Mouse (Mus musculus): ENCODE results near the gene Ptbp1.
"Not testable (repeated sequence)": the region's sequence is repeated elsewhere in the genome, so short reads cannot be mapped to it uniquely, and the experiment has no call there.

The Ptbp1 gene

GRCm38 (mm10) chr10:79881981-79882380 is 27.8 kb downstream of the Ptbp1 start:
- no peak for DNase-seq (ENCODE audit: low read depth in 1 of 2, low spot score in 2 of 2)

- peak; percentile 46 to 67 for DNase-seq (ENCODE audit: low read depth in 1 of 2, low spot score in 2 of 2)
Measured at GRCm38 (mm10) chr10:79883297-79884084, 29.3 kb downstream of the Ptbp1 start.

- no peak for DNase-seq (ENCODE audit: low read depth in 1 of 2, low spot score in 2 of 2)
Measured at GRCm38 (mm10) chr10:79884446-79884845, 30.2 kb downstream of the Ptbp1 start.

GRCm38 (mm10) chr10:79884938-79885337 is 30.7 kb downstream of the Ptbp1 start:
- DNase-seq (ENCODE audit: low read depth in 1 of 2, low spot score in 2 of 2): not testable (repeated sequence)

GRCm38 (mm10) chr10:79886054-79886453 is 31.8 kb downstream of the Ptbp1 start, which contains the start of gene Elane:
TSS of gene Elane (plus strand) at chr10:79886247.
- DNase-seq (ENCODE audit: low read depth in 1 of 2, low spot score in 2 of 2): no peak

- no peak for DNase-seq (ENCODE audit: low read depth in 1 of 2, low spot score in 2 of 2)
Measured at GRCm38 (mm10) chr10:79886611-79887010, 32.4 kb downstream of the Ptbp1 start.

GRCm38 (mm10) chr10:79889386-79889785 is 35.2 kb downstream of the Ptbp1 start:
- DNase-seq (ENCODE audit: low read depth in 1 of 2, low spot score in 2 of 2): no peak

GRCm38 (mm10) chr10:79890670-79891069 is 36.4 kb downstream of the Ptbp1 start, which contains the start of gene Cfd:
TSS of gene Cfd (plus strand) at chr10:79890853.
- DNase-seq (ENCODE audit: low read depth in 1 of 2, low spot score in 2 of 2): no peak

GRCm38 (mm10) chr10:79892451-79893118 is 38.4 kb downstream of the Ptbp1 start:
- peak; percentile 39 to 72 for DNase-seq (ENCODE audit: low read depth in 1 of 2, low spot score in 2 of 2)

GRCm38 (mm10) chr10:79896306-79896705 is 42.1 kb downstream of the Ptbp1 start:
- no peak for DNase-seq (ENCODE audit: low read depth in 1 of 2, low spot score in 2 of 2)

- no peak for DNase-seq (ENCODE audit: low read depth in 1 of 2, low spot score in 2 of 2)
Measured at GRCm38 (mm10) chr10:79896814-79897213, 42.6 kb downstream of the Ptbp1 start.

- DNase-seq (ENCODE audit: low read depth in 1 of 2, low spot score in 2 of 2): no peak
Measured at GRCm38 (mm10) chr10:79897316-79898245, 43.4 kb downstream of the Ptbp1 start.

GRCm38 (mm10) chr10:79900951-79901410 is 46.8 kb downstream of the Ptbp1 start:
- DNase-seq (ENCODE audit: low read depth in 1 of 2, low spot score in 2 of 2): no peak

- no peak for DNase-seq (ENCODE audit: low read depth in 1 of 2, low spot score in 2 of 2)
Measured at GRCm38 (mm10) chr10:79906712-79907111, 52.5 kb downstream of the Ptbp1 start.

- DNase-seq (ENCODE audit: low read depth in 1 of 2, low spot score in 2 of 2): no peak
Measured at GRCm38 (mm10) chr10:79907415-79907814, 53.2 kb downstream of the Ptbp1 start.

GRCm38 (mm10) chr10:79908167-79909091 is 54.2 kb downstream of the Ptbp1 start, which contains the start of gene Med16:
TSS of gene Med16 (minus strand) at chr10:79908923.
- DNase-seq (ENCODE audit: low read depth in 1 of 2, low spot score in 2 of 2): peak; percentile 93 to 97

GRCm38 (mm10) chr10:79909092-79909922 is 55.1 kb downstream of the Ptbp1 start:
- DNase-seq (ENCODE audit: low read depth in 1 of 2, low spot score in 2 of 2): peak in 1 of 2 experiments; percentile 41

- DNase-seq (ENCODE audit: low read depth in 1 of 2, low spot score in 2 of 2): no peak
Measured at GRCm38 (mm10) chr10:79910556-79910955, 56.3 kb downstream of the Ptbp1 start, which contains the start of gene Gm26602. TSS of gene Gm26602 (plus strand) at chr10:79910856.

GRCm38 (mm10) chr10:79912412-79912811 is 58.2 kb downstream of the Ptbp1 start:
- no peak for DNase-seq (ENCODE audit: low read depth in 1 of 2, low spot score in 2 of 2)
